Mouse (Mus musculus) lung, adult 2 months (tissue): ENCODE measurements around the gene Trpv1. TPM values are rescaled to one million over a fixed set of nuclear protein-coding genes. Genes with fewer than 3 reads are reported as not detected.

ENCODE experiments used
- DNase-seq: peaks from one replicate; pipeline ENCODE4 v3.0.0; 2022
- H3K4me1 ChIP-seq: fragments of 200-500 bp; 2 replicates; pipeline ENCODE4 v1.6.1; 2011; ENCODE audit warnings: low read length; ENCODE audit not compliant: control insufficient read depth, insufficient read depth
- H3K4me3 ChIP-seq: fragments of 200-500 bp; replicated peaks from 2 replicates; pipeline ENCODE3; 2011; ENCODE audit warnings: low read depth, mild to moderate bottlenecking, control low read depth, low read length; ENCODE audit errors: extremely low read depth
- CTCF ChIP-seq: fragments of 200-500 bp; IDR thresholded peaks from 2 replicates; pipeline ENCODE4 v1.5.1; 2011; ENCODE audit warnings: mild to moderate bottlenecking, low read length, control low read depth; ENCODE audit not compliant: insufficient read depth
- POLR2A ChIP-seq: fragments of 200-500 bp; IDR thresholded peaks from 2 replicates; pipeline ENCODE4 v1.6.1; 2011; ENCODE audit warnings: low read depth, mild to moderate bottlenecking, control low read depth, low read length, borderline replicate concordance; ENCODE audit errors: extremely low read depth
- WGBS: fragments of 180-500 bp; shearing (Covaris S2); methylation state at CpG from one replicate; pipeline ENCODE4 v1.1.7; 2018; 5-methylcytosine and 5-hydroxymethylcytosine counted together
- polyA plus RNA-seq: library from polyadenylated mRNA; depleted of rRNA; stranded (reverse); fragments of >200 nt; gene quantifications from 2 replicates; pipeline ENCODE4 v1.2.3, GENCODE M21; 2012

The Trpv1 gene
- polyA plus RNA-seq, 1 experiment = 0.09 TPM

DNA sequence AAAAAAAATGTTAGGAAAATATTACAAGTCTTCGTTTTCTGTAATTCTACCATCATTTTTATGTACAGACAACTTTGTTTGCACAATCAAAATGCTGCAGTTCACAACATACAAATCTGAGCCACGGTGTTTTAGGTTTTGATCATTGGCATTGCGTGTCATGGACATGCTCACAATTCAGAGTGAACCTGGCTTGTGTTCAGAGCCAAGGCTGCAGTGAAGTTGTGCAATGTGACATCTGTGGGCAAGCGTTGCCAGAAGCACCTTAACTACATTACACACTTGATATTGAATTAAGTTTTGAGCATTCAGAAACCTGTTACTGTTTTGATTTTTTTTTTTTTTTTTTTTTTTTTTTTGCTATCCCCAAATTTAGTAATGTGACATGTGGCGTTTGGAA, 4.0 kb upstream of the Trpv1 start:
- TF ChIP-seq POLR2A (no peak), CTCF (no peak)
- no peak overlapping the region for H3K4me3 ChIP-seq
- no peak for DNase-seq
- no peaks in the 10 kb centered on the region for H3K4me1 ChIP-seq
- WGBS = 75% methylated on average over 5 of the region's 5 CpGs

- Histone ChIP-seq H3K4me1 (no peaks in the 10 kb centered on the region), H3K4me3 (no peak overlapping the region)
- DNase-seq = no peak
- TF ChIP-seq CTCF (no peak), POLR2A (no peak)
- 50% methylated on average over 2 of the region's 2 CpGs for WGBS
These were observed 1.6 kb upstream of the Trpv1 start for GRCm38 (mm10) chr11:73232513-73232912.

GRCm38 (mm10) chr11:73235990-73236701, 2.1 kb downstream of the Trpv1 start:
- no peak for TF ChIP-seq CTCF
- no peak for TF ChIP-seq POLR2A
- WGBS = 19% methylated on average over 5 of the region's 5 CpGs
- DNase-seq = no peak

DNA sequence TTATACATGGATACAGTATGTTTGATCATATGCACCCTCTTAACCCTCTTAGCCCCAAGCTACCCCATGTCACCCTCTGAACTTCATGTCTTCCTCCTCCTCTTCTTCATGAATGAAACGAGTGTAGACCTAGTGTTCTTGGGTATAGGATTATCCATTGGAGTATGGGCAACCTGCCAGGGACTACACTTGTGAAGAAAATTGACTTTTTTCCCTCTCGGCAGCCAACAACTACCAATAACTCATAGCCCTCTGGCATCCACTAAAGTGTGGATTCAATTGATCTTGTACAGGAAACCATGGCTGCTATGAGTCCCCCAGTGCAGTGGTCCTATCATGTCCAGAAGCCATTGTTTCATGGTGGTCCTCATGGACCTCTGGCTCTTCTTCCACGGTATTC, 2.6 kb downstream of the Trpv1 start:
- Histone ChIP-seq H3K4me3 (no peak overlapping the region), H3K4me1 (no peaks in the 10 kb centered on the region)
- no peak for DNase-seq
- TF ChIP-seq CTCF (no peak), POLR2A (no peak)
- 58% methylated on average over 3 of the region's 3 CpGs for WGBS

More at GRCm38 (mm10) chr11:73235990-73236701, 2.1 kb downstream of the Trpv1 start:
- no peaks in the 10 kb centered on the region for H3K4me1 ChIP-seq
- no peak overlapping the region for H3K4me3 ChIP-seq

- 74% methylated on average over 6 of the region's 6 CpGs for WGBS
- H3K4me3 ChIP-seq = no peak overlapping the region
- DNase-seq = no peak
- no peaks in the 10 kb centered on the region for H3K4me1 ChIP-seq
- TF ChIP-seq CTCF (no peak), POLR2A (no peak)
These were observed 8.1 kb downstream of the Trpv1 start for GRCm38 (mm10) chr11:73242199-73242598.

GRCm38 (mm10) chr11:73242777-73243176, 8.7 kb downstream of the Trpv1 start:
- WGBS = 81% methylated on average over 4 of the region's 4 CpGs
- H3K4me1 ChIP-seq = no peaks in the 10 kb centered on the region
- H3K4me3 ChIP-seq = no peak overlapping the region
- TF ChIP-seq CTCF (no peak), POLR2A (no peak)
- DNase-seq = no peak

- Histone ChIP-seq H3K4me1 (no peaks in the 10 kb centered on the region), H3K4me3 (no peak overlapping the region)
- 66% methylated on average over 4 of the region's 4 CpGs for WGBS
- DNase-seq = no peak
- TF ChIP-seq POLR2A (no peak), CTCF (no peak)
These were observed 23.4 kb downstream of the Trpv1 start for GRCm38 (mm10) chr11:73257362-73257945.

DNA sequence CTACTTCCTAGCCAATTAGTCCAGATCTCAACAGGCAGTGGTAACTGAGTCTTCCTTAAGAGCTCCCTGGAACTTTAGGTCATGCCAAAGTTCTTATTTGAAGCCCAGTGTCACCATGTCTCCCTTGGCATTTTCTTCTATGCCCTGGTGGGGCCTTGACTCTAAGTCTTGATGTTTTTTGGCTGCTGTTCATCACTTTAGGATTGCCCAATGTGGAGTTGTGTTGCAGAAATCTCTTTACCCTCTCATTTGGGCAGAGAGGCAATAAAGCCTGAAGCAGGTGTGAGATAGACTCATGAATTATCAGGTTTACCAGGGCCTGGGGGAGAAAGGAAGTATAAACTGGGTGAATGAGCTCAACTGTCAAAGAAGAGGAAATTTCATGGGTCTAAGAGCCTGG, 24.6 kb downstream of the Trpv1 start:
- no peaks in the 10 kb centered on the region for H3K4me1 ChIP-seq
- TF ChIP-seq CTCF (no peak), POLR2A (no peak)
- H3K4me3 ChIP-seq = no peak overlapping the region
- no peak for DNase-seq

DNA sequence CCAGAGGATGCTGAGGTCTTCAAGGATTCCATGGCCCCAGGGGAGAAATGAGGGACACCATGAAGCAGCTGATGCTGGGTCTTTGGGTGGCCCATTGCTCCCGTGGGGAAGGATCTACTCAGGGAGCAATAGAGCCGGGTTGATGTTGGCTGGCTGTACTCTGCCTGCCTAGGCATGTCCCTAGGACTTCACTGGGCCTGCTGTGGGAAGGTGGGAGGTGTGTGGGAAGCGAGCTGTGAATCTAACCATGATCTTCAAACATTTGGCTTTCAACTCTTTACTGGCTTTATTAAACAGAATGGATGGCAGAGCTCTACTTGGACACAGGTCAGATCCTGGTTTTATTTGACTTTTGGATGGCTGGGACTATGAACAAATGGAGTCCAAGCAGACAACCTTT, 26.4 kb downstream of the Trpv1 start:
- TF ChIP-seq POLR2A = no peak
- TF ChIP-seq CTCF = no peak
- 71% methylated on average over 3 of the region's 3 CpGs for WGBS
- Histone ChIP-seq H3K4me1 (no peaks in the 10 kb centered on the region), H3K4me3 (no peak overlapping the region)
- DNase-seq = no peak

DNA sequence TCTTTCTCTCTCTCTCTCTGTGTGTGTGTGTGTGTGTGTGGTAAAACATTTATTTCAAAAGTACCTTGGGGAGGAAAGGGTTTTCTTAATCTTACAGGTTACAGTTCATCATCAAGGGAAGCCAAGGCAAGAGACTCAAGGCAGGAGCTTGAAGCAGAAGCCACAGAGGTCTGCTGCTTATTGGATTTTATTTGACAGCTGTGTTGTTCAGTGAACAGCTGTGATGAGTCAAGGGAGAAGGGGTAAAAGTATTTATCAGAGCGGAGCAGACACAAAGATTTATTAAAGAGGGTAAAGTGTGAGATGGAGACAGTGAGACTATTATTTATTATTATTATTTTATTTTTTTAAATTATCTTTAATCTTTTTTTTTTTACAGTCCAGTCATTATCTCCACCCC, 27.3 kb downstream of the Trpv1 start:
- WGBS = 77% methylated on average over 1 of the region's 1 CpGs
- TF ChIP-seq POLR2A = no peak
- TF ChIP-seq CTCF = no peak
- DNase-seq = no peak
- H3K4me1 ChIP-seq = no peaks in the 10 kb centered on the region
- no peak overlapping the region for H3K4me3 ChIP-seq
